ENCODE assay signal across 15 mouse cellular contexts in the genomic region with DNA sequence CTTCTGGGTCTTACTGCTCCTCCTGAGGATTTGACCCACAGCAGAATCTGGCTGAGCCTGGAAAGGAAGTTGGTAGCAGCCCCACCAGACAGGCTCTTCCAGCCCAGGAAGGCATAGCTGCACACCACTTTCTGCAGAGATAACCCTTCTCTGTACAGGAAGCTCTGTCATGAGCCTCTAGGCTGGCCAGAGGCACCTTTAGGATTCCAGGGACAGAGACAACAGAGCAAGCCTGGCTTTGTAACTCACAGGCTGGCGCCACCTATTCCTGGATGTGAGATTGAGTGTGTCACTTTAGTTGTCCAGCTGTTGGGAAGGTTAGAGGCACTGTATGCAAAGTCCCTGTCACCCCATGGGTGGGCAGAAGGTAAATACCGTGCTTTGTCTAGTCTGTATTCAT. TPM values are rescaled to one million over a fixed set of nuclear protein-coding genes. Genes with fewer than 3 reads are reported as not detected.
DNase-seq lines count a peak whose midpoint lies in the region; ATAC-seq lines count a peak whose summit lies in the region.
"Had no signal": no experiment of that assay in that cellular context is flagged by ENCODE, and none has a peak within 500 bp of the region (broad histone marks: within the 10 kb centered on the region; RNA-seq: fewer than 3 reads in every experiment).

No protein-coding gene starts in this region.

- no peak overlapping the region; the same call in 1 of the 2 replicates for H3K9ac ChIP-seq in kidney, embryonic 14.5 days (ENCODE audit: low read depth, low read length)
- no peak overlapping the region for H3K9ac ChIP-seq in embryonic facial prominence, embryonic 15.5 days

- no peaks in the 10 kb centered on the region for H3K36me3 ChIP-seq in heart, embryonic 10.5 days
- peaks cover 6% of the 10 kb centered on the region; the same call in 1 of the 2 replicates for H3K36me3 ChIP-seq in kidney, embryonic 14.5 days (ENCODE audit: control insufficient read depth, insufficient read depth, low read length)
- no peaks in the 10 kb centered on the region for H3K36me3 ChIP-seq in embryonic facial prominence, embryonic 15.5 days

- DNase-seq in heart, embryonic 10.5 days (ENCODE audit: low spot score) = no peak
- DNase-seq in heart, adult 9 months (ENCODE audit: low spot score in 2 of 2) = no peak
- DNase-seq in kidney, adult 8-10 months = no peak
- DNase-seq in A20 (ENCODE audit: low read depth, low spot score) = peak; percentile 55
- DNase-seq in adipocyte (ENCODE audit: low spot score) = no peak
- no peak for DNase-seq in left cerebral cortex, postnatal 10 days (ENCODE audit: extremely low spot score in 1 of 2, low spot score in 2 of 2)
- DNase-seq: cerebellum, postnatal 25 days; heart, postnatal 14 days; kidney, postnatal 36 days had no signal

- H3K4me2 ChIP-seq in kidney, embryonic 14.5 days (replicated peaks; ENCODE audit: low read depth, low read length) = no peak overlapping the region
- 0 out of 2 replicates have a peak overlapping the region, but pooled peaks have one; percentile 88 for H3K4me2 ChIP-seq in embryonic facial prominence, embryonic 15.5 days (replicated peaks)

- H3K27ac ChIP-seq in heart, embryonic 10.5 days = peak overlapping the region; percentile 81
- peak overlapping the region; percentile 71; the same call in 1 of the 2 replicates for H3K27ac ChIP-seq in kidney, embryonic 14.5 days (ENCODE audit: low read depth, low read length)
- no peak overlapping the region for H3K27ac ChIP-seq in embryonic facial prominence, embryonic 15.5 days (replicated peaks)
- H3K27ac ChIP-seq: left cerebral cortex, adult 2 months; liver, embryonic 14.5 days had no signal

- H3K4me3 ChIP-seq in heart, embryonic 10.5 days = peak overlapping the region; percentile 66
- H3K4me3 ChIP-seq in kidney, embryonic 14.5 days (ENCODE audit: low read length) = no peak overlapping the region
- H3K4me3 ChIP-seq in embryonic facial prominence, embryonic 15.5 days (replicated peaks) = no peak overlapping the region

- H3K27me3 ChIP-seq in heart, embryonic 10.5 days (ENCODE audit: insufficient read depth, poor library complexity, severe bottlenecking) = peaks cover 53% of the 10 kb centered on the region
- no peaks in the 10 kb centered on the region for H3K27me3 ChIP-seq in kidney, embryonic 14.5 days (ENCODE audit: control insufficient read depth, insufficient read depth, low read length)
- H3K27me3 ChIP-seq in embryonic facial prominence, embryonic 15.5 days = peaks cover 12% of the 10 kb centered on the region; the same call in 1 of the 2 replicates

- peaks cover 35% of the 10 kb centered on the region for H3K4me1 ChIP-seq in heart, embryonic 10.5 days
- H3K4me1 ChIP-seq in kidney, embryonic 14.5 days (ENCODE audit: control insufficient read depth, insufficient read depth, low read length) = no peaks in the 10 kb centered on the region; the same call in none of the 2 replicates
- H3K4me1 ChIP-seq in embryonic facial prominence, embryonic 15.5 days = peaks cover 26% of the 10 kb centered on the region

- H3K9me3 ChIP-seq in heart, embryonic 10.5 days = no peaks in the 10 kb centered on the region
- H3K9me3 ChIP-seq in kidney, embryonic 14.5 days (ENCODE audit: control insufficient read depth, low read length) = no peaks in the 10 kb centered on the region
- no peaks in the 10 kb centered on the region for H3K9me3 ChIP-seq in embryonic facial prominence, embryonic 15.5 days (replicated peaks)

- ATAC-seq in kidney, embryonic 14.5 days (ENCODE audit: low FRiP score, low TSS enrichment) = no peak
- no peak for ATAC-seq in embryonic facial prominence, embryonic 15.5 days (ENCODE audit: insufficient number of reproducible peaks, low FRiP score, low TSS enrichment, low read depth)

- intact Hi-C loops in left cerebral cortex, postnatal 10 days (cut with DNase I) = no loop called here

- 38% methylated on average over 2 of the region's 2 CpGs for WGBS in heart, embryonic 10.5 days
- WGBS in kidney, embryonic 14.5 days = 64% methylated on average over 2 of the region's 2 CpGs
- 47% methylated on average over 2 of the region's 2 CpGs for WGBS in embryonic facial prominence, embryonic 15.5 days

RNA-seq across cellular contexts. Expression of a gene that starts 1.3 kb away (rescaled TPM):
- polyA plus RNA-seq in heart, embryonic 10.5 days (2016; fragmentation: Nextera tagmentation; extraction: Ambion mirVana) = 3.1 and 3.9 TPM in 2 replicates
- 29.9 and 35.1 TPM in 2 replicates for polyA plus RNA-seq in kidney, embryonic 14.5 days (2014; fragmentation: Nextera tagmentation; extraction: Ambion mirVana)
- polyA plus RNA-seq in embryonic facial prominence, embryonic 15.5 days (2015; fragmentation: Nextera tagmentation; extraction: Ambion mirVana) = 9.0 and 10.3 TPM in 2 replicates
- 1 to 10 TPM; 1.3 to 1.8 TPM for total RNA-seq in left cerebral cortex, postnatal 10 days (2021)

RNA-seq across cellular contexts. Expression of a gene that starts 40.3 kb away (rescaled TPM):
- polyA plus RNA-seq in heart, embryonic 10.5 days (2016; fragmentation: Nextera tagmentation; extraction: Ambion mirVana) = 77.5 and 96.6 TPM in 2 replicates
- polyA plus RNA-seq in kidney, embryonic 14.5 days (2014; fragmentation: Nextera tagmentation; extraction: Ambion mirVana) = 128 and 157 TPM in 2 replicates
- polyA plus RNA-seq in embryonic facial prominence, embryonic 15.5 days (2015; fragmentation: Nextera tagmentation; extraction: Ambion mirVana) = 88.5 and 91.4 TPM in 2 replicates
- 10 to 100 TPM; 33.2 to 42.1 TPM for total RNA-seq in left cerebral cortex, postnatal 10 days (2021)

RNA-seq across cellular contexts. Expression of a gene that starts 40.9 kb away (rescaled TPM):
- polyA plus RNA-seq in heart, embryonic 10.5 days (2016; fragmentation: Nextera tagmentation; extraction: Ambion mirVana) = 0.31 TPM in 1 of 2 replicates, not detected in the other
- polyA plus RNA-seq in kidney, embryonic 14.5 days (2014; fragmentation: Nextera tagmentation; extraction: Ambion mirVana) = 5.8 TPM in 2 replicates
- 0.09 TPM in 1 of 2 replicates, not detected in the other for polyA plus RNA-seq in embryonic facial prominence, embryonic 15.5 days (2015; fragmentation: Nextera tagmentation; extraction: Ambion mirVana)
- under 1 TPM; 0.34 to 0.53 TPM for total RNA-seq in left cerebral cortex, postnatal 10 days (2021)
- polyA plus RNA-seq: erythroblast, embryonic 14.5 days; neural tube, embryonic 14.5 days had no signal

RNA-seq across cellular contexts. Expression of a gene that starts 46.5 kb away (rescaled TPM):
- polyA plus RNA-seq in heart, embryonic 10.5 days (2016; fragmentation: Nextera tagmentation; extraction: Ambion mirVana) = 0.78 and 0.85 TPM in 2 replicates
- polyA plus RNA-seq in kidney, embryonic 14.5 days (2014; fragmentation: Nextera tagmentation; extraction: Ambion mirVana) = 15.9 and 18.1 TPM in 2 replicates
- 4.5 and 5.9 TPM in 2 replicates for polyA plus RNA-seq in embryonic facial prominence, embryonic 15.5 days (2015; fragmentation: Nextera tagmentation; extraction: Ambion mirVana)
- total RNA-seq in left cerebral cortex, postnatal 10 days (2021) = under 1 TPM; 0.36 to 0.53 TPM
- polyA plus RNA-seq: erythroblast, embryonic 14.5 days had no signal
